Mouse (Mus musculus): ENCODE results near the gene Eif4g3.

Gene Eif4g3

GRCm38 (mm10) chr4:138102413-138102812 is 109.6 kb downstream of the Eif4g3 start:
- DNase-seq (ENCODE audit: low spot score) = no peak

GRCm38 (mm10) chr4:138104967-138105366 is 112.1 kb downstream of the Eif4g3 start:
- no peak for DNase-seq (ENCODE audit: low spot score)

- peak; percentile 95 for DNase-seq (ENCODE audit: low spot score)
Measured at GRCm38 (mm10) chr4:138107441-138108409, 114.9 kb downstream of the Eif4g3 start.

GRCm38 (mm10) chr4:138108541-138108940 is 115.7 kb downstream of the Eif4g3 start:
- DNase-seq (ENCODE audit: low spot score) = no peak

GRCm38 (mm10) chr4:138109332-138109731 is 116.5 kb downstream of the Eif4g3 start:
- no peak for DNase-seq (ENCODE audit: low spot score)

- DNase-seq (ENCODE audit: low spot score) = no peak
Measured at GRCm38 (mm10) chr4:138111858-138112257, 119.0 kb downstream of the Eif4g3 start.

GRCm38 (mm10) chr4:138119740-138120139 is 126.9 kb downstream of the Eif4g3 start:
- no peak for DNase-seq (ENCODE audit: low spot score)

- DNase-seq (ENCODE audit: low spot score) = no peak
Measured at GRCm38 (mm10) chr4:138124046-138124445, 131.2 kb downstream of the Eif4g3 start.

- DNase-seq (ENCODE audit: low spot score) = no peak
Measured at GRCm38 (mm10) chr4:138127371-138127770, 134.5 kb downstream of the Eif4g3 start.

- no peak for DNase-seq (ENCODE audit: low spot score)
Measured at GRCm38 (mm10) chr4:138127781-138128180, 135.0 kb downstream of the Eif4g3 start.

- no peak for DNase-seq (ENCODE audit: low spot score)
Measured at GRCm38 (mm10) chr4:138130149-138130548, 137.3 kb downstream of the Eif4g3 start.

- DNase-seq (ENCODE audit: low spot score) = no peak
Measured at GRCm38 (mm10) chr4:138131226-138131625, 138.4 kb downstream of the Eif4g3 start.

- no peak for DNase-seq (ENCODE audit: low spot score)
Measured at GRCm38 (mm10) chr4:138131716-138132115, 138.9 kb downstream of the Eif4g3 start.

- DNase-seq (ENCODE audit: low spot score) = no peak
Measured at GRCm38 (mm10) chr4:138133360-138133759, 140.5 kb downstream of the Eif4g3 start.

- no peak for DNase-seq (ENCODE audit: low spot score)
Measured at GRCm38 (mm10) chr4:138137336-138137735, 144.5 kb downstream of the Eif4g3 start.

GRCm38 (mm10) chr4:138137804-138138203 is 145.0 kb downstream of the Eif4g3 start:
- no peak for DNase-seq (ENCODE audit: low spot score)

GRCm38 (mm10) chr4:138138219-138138618 is 145.4 kb downstream of the Eif4g3 start:
- no peak for DNase-seq (ENCODE audit: low spot score)

- DNase-seq (ENCODE audit: low spot score) = no peak
Measured at GRCm38 (mm10) chr4:138141358-138141757, 148.5 kb downstream of the Eif4g3 start.

- DNase-seq (ENCODE audit: low spot score) = no peak
Measured at GRCm38 (mm10) chr4:138147176-138147575, 154.4 kb downstream of the Eif4g3 start.

GRCm38 (mm10) chr4:138149977-138150376 is 157.2 kb downstream of the Eif4g3 start:
- DNase-seq (ENCODE audit: low spot score) = no peak

GRCm38 (mm10) chr4:138151226-138151625 is 158.4 kb downstream of the Eif4g3 start:
- DNase-seq (ENCODE audit: low spot score) = no peak

- DNase-seq (ENCODE audit: low spot score) = no peak
Measured at GRCm38 (mm10) chr4:138153980-138154379, 161.2 kb downstream of the Eif4g3 start.

GRCm38 (mm10) chr4:138160918-138161317 is 168.1 kb downstream of the Eif4g3 start:
- DNase-seq (ENCODE audit: low spot score) = no peak

GRCm38 (mm10) chr4:138161550-138161949 is 168.7 kb downstream of the Eif4g3 start:
- no peak for DNase-seq (ENCODE audit: low spot score)
